Mouse (Mus musculus): ENCODE results near the gene Ube3c. TPM values are rescaled to one million over a fixed set of nuclear protein-coding genes. Genes with fewer than 3 reads are reported as not detected.
"Not testable (repeated sequence)": the region's sequence is repeated elsewhere in the genome, so short reads cannot be mapped to it uniquely, and the experiment has no call there.

Gene Ube3c
- polyA plus RNA-seq, 1 experiment from 2014 or later, result 36.2 TPM

DNA sequence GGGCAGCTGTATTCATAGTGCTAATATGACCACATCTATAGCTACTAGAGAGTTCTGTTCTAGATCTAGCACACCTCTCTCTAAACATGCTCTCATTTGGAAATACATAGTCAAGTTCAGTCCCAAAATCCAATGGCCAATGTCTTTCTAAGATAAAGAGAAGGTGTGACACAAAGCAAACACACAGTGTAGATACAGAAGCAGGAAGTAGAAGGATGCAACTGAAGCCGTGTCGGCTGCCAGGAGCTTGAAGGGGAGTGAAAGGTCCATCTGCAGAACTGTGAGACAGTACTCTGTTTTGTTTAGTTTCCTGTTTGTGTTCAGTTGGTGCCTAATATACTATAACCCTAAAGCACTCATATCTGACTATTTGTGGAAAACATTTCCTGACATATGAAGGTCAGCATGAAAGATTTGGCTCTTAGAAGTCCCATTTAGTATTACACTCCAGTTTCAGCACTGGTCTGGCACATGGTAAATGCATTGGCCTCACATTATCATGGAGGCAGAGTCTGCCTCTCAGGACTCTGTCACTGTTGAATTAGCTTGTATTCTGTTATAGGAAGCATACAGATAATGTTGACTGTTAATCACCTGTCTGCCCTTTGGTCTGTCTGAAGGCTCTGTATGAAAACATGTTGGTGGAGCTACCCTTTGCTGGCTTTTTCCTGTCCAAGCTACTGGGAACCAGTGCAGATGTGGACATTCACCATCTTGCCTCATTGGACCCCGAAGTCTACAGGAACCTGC, 88.7 kb downstream of the Ube3c start:
- Histone ChIP-seq H3K4me1 (ENCODE audit: control insufficient read depth, insufficient read depth, low read length) (no peaks in the 10 kb centered on the region), H3K4me3 (ENCODE audit: low read depth, low read length) (no peak overlapping the region), H3K9me3 (ENCODE audit: control insufficient read depth, low read length) (no peaks in the 10 kb centered on the region), H3K27me3 (ENCODE audit: control insufficient read depth, insufficient read depth, low read length) (no peaks in the 10 kb centered on the region), H3K36me3 (ENCODE audit: control insufficient read depth, insufficient read depth, low read length) (no peaks in the 10 kb centered on the region; the same call in 1 of the 2 replicates), H3K9ac (ENCODE audit: low read length) (no peak overlapping the region), H3K4me2 (no peak overlapping the region), H3K27ac (ENCODE audit: low read depth, low read length) (no peak overlapping the region)
- DNase-seq (ENCODE audit: low spot score, missing footprints) (no peak), ATAC-seq (ENCODE audit: low FRiP score) (no peak)
- 96% methylated on average over 3 of the region's 3 CpGs for WGBS

DNA sequence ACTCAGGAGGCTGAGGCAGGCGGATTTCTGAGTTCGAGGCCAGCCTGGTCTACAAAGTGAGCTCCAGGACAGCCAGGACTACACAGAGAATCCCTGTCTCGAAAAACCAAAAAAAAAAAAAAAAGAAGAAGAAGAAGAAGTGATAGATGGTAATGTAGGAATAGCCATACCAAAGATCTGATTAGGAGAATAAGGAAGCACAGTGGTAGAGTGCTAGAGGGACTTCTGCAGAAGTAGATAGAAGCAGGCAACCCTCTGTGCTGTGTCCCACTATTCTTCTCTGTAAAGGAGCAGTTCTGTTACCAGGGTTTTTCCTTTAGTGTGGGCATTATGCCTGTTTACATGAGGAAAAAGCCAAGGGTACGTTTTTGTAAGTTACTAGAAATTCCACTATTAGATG, 92.2 kb downstream of the Ube3c start:
- H3K4me1 ChIP-seq (ENCODE audit: control insufficient read depth, insufficient read depth, low read length); H3K4me3 ChIP-seq (ENCODE audit: low read depth, low read length); ATAC-seq (ENCODE audit: low FRiP score); H3K4me2 ChIP-seq; DNase-seq (ENCODE audit: low spot score, missing footprints); H3K36me3 ChIP-seq (ENCODE audit: control insufficient read depth, insufficient read depth, low read length); H3K27me3 ChIP-seq (ENCODE audit: control insufficient read depth, insufficient read depth, low read length); H3K9ac ChIP-seq (ENCODE audit: low read length); H3K9me3 ChIP-seq (ENCODE audit: control insufficient read depth, low read length); H3K27ac ChIP-seq (ENCODE audit: low read depth, low read length): not testable (repeated sequence)
- 90% methylated on average over 4 of the region's 4 CpGs for WGBS

DNA sequence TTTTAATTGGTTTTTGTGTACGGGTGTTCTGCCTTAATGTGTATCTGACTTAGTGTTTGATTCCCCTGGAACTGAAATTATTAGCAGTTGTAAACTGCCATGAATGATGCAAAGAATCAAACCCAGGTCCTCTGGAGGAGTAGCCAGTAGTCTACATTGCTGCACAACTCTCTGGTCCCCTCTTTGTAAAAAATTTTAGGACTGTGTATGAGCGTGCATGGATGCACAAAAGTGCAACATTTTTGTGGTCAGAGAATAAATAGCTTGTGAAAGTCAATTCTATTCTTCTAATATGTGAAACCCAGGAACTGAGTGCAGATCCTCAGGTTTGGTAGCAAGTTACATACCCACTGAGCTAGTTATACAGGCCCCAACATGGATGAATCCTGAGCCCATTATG, 96.3 kb downstream of the Ube3c start:
- H3K4me1 ChIP-seq (ENCODE audit: control insufficient read depth, insufficient read depth, low read length), result no peaks in the 10 kb centered on the region
- DNase-seq (ENCODE audit: low spot score, missing footprints) (peak; percentile 76), ATAC-seq (ENCODE audit: low FRiP score) (no peak)
- H3K9me3 ChIP-seq (ENCODE audit: control insufficient read depth, low read length), result no peaks in the 10 kb centered on the region
- no peak overlapping the region for H3K9ac ChIP-seq (ENCODE audit: low read length)
- H3K4me2 ChIP-seq, result no peak overlapping the region
- WGBS, result 94% methylated on average over 2 of the region's 2 CpGs
- no peaks in the 10 kb centered on the region for H3K27me3 ChIP-seq (ENCODE audit: control insufficient read depth, insufficient read depth, low read length)
- H3K36me3 ChIP-seq (ENCODE audit: control insufficient read depth, insufficient read depth, low read length), result peaks cover 7% of the 10 kb centered on the region; the same call in 1 of the 2 replicates
- H3K4me3 ChIP-seq (ENCODE audit: low read depth, low read length), result no peak overlapping the region
- H3K27ac ChIP-seq (ENCODE audit: low read depth, low read length), result no peak overlapping the region

DNA sequence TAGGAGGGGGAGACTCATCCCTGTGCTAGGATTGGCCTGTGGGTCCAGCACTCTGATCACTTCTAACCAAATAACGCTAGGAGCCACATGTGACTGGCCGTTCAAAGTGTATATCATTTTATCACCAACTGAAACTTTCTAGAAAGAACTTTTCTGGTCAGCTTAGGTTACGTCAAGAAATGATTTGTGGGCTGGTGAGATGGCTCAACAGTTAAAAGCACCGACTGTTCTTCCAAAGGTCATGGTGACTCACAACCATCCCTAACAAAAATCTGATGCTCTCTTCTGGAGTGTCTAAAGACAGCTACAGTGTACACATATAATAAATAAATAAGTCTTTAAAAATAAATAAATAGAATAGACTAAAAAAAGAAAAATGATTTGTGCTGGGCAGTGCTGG, 103.5 kb downstream of the Ube3c start:
- no peak for DNase-seq (ENCODE audit: low spot score, missing footprints)
- ATAC-seq (ENCODE audit: low FRiP score), result no peak
- H3K4me1 ChIP-seq (ENCODE audit: control insufficient read depth, insufficient read depth, low read length), result no peaks in the 10 kb centered on the region
- H3K36me3 ChIP-seq (ENCODE audit: control insufficient read depth, insufficient read depth, low read length), result peaks cover 10% of the 10 kb centered on the region
- H3K27me3 ChIP-seq (ENCODE audit: control insufficient read depth, insufficient read depth, low read length), result no peaks in the 10 kb centered on the region
- no peak overlapping the region for H3K4me2 ChIP-seq
- H3K4me3 ChIP-seq (ENCODE audit: low read depth, low read length), result no peak overlapping the region
- 94% methylated on average over 4 of the region's 4 CpGs for WGBS
- H3K27ac ChIP-seq (ENCODE audit: low read depth, low read length), result no peak overlapping the region
- no peaks in the 10 kb centered on the region for H3K9me3 ChIP-seq (ENCODE audit: control insufficient read depth, low read length)
- H3K9ac ChIP-seq (ENCODE audit: low read length), result no peak overlapping the region

DNA sequence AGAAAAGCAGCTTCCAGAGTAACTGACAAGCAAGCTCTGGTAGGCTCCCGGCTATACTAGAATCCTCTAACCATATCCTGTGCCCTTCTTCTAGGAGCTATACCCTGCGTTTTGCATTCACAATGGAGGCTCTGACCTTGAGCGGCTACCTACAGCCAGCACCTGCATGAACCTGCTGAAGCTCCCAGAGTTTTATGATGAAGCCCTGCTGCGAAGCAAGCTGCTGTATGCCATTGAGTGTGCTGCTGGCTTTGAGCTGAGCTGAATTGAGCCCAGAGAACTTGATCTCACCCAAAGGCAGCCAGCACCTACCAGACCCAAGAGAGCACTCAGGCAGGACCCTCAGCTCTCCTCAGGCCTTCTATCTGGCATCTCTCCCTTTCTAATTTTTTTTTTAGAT, 105.3 kb downstream of the Ube3c start:
- H3K27ac ChIP-seq (ENCODE audit: low read depth, low read length), result no peak overlapping the region
- H3K9me3 ChIP-seq (ENCODE audit: control insufficient read depth, low read length), result no peaks in the 10 kb centered on the region
- H3K9ac ChIP-seq (ENCODE audit: low read length), result no peak overlapping the region
- no peak overlapping the region for H3K4me2 ChIP-seq
- 95% methylated on average over 4 of the region's 4 CpGs for WGBS
- H3K4me1 ChIP-seq (ENCODE audit: control insufficient read depth, insufficient read depth, low read length), result no peaks in the 10 kb centered on the region
- H3K27me3 ChIP-seq (ENCODE audit: control insufficient read depth, insufficient read depth, low read length), result no peaks in the 10 kb centered on the region
- ATAC-seq (ENCODE audit: low FRiP score) (no peak), DNase-seq (ENCODE audit: low spot score, missing footprints) (no peak)
- no peak overlapping the region for H3K4me3 ChIP-seq (ENCODE audit: low read depth, low read length)
- H3K36me3 ChIP-seq (ENCODE audit: control insufficient read depth, insufficient read depth, low read length), result peaks cover 6% of the 10 kb centered on the region

DNA sequence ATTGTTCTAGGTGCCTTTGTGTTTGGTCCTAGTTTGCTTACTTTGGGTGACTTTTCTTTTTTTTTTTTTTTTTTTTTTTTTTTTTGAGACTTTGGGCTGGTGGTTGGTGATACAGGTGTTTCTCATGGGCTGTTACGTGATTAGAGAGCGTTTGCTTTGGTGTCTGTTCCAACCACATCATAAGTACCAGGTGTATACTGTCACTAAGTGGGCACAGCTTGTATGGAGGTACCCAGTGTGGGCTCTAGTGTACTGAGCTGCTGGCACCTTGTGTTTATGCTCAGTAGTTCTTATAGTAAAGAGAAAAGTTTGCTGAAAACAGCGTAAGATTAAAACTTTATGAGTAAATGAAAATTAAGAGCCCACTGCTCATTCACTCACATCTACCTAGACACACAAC, 107.4 kb downstream of the Ube3c start:
- no peak overlapping the region for H3K4me2 ChIP-seq
- no peak overlapping the region for H3K4me3 ChIP-seq (ENCODE audit: low read depth, low read length)
- H3K27ac ChIP-seq (ENCODE audit: low read depth, low read length), result no peak overlapping the region
- H3K9ac ChIP-seq (ENCODE audit: low read length), result no peak overlapping the region
- 94% methylated on average over 3 of the region's 3 CpGs for WGBS
- no peaks in the 10 kb centered on the region for H3K27me3 ChIP-seq (ENCODE audit: control insufficient read depth, insufficient read depth, low read length)
- H3K4me1 ChIP-seq (ENCODE audit: control insufficient read depth, insufficient read depth, low read length), result no peaks in the 10 kb centered on the region
- peaks cover 3% of the 10 kb centered on the region; the same call in 1 of the 2 replicates for H3K36me3 ChIP-seq (ENCODE audit: control insufficient read depth, insufficient read depth, low read length)
- no peak for DNase-seq (ENCODE audit: low spot score, missing footprints)
- no peaks in the 10 kb centered on the region for H3K9me3 ChIP-seq (ENCODE audit: control insufficient read depth, low read length)
- ATAC-seq (ENCODE audit: low FRiP score), result no peak

DNA sequence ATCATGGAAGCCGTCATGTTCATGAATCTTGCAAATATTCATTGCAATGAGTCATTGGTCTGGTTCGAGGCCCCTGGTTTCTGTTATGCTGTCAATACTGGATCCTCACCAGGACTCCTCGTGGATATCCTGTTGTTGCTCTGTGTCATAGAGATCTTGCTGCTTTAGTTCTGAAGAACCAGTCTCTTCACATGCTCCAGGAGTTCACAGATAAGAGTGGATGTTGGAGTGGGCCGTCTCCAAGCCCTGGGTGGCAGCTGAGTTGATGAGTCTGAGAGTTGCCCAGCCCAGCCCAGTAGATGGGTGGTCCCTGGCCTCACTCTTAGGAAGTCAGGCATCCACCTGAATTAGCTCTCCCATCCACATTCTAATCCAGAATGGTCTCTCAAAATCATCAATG, 116.0 kb downstream of the Ube3c start:
- H3K9ac ChIP-seq (ENCODE audit: low read length), result no peak overlapping the region
- no peaks in the 10 kb centered on the region for H3K4me1 ChIP-seq (ENCODE audit: control insufficient read depth, insufficient read depth, low read length)
- no peak for ATAC-seq (ENCODE audit: low FRiP score)
- no peak overlapping the region for H3K27ac ChIP-seq (ENCODE audit: low read depth, low read length)
- H3K36me3 ChIP-seq (ENCODE audit: control insufficient read depth, insufficient read depth, low read length), result no peaks in the 10 kb centered on the region
- WGBS, result 94% methylated on average over 4 of the region's 4 CpGs
- no peaks in the 10 kb centered on the region for H3K27me3 ChIP-seq (ENCODE audit: control insufficient read depth, insufficient read depth, low read length)
- no peaks in the 10 kb centered on the region for H3K9me3 ChIP-seq (ENCODE audit: control insufficient read depth, low read length)
- no peak for DNase-seq (ENCODE audit: low spot score, missing footprints)
- H3K4me2 ChIP-seq, result no peak overlapping the region
- no peak overlapping the region for H3K4me3 ChIP-seq (ENCODE audit: low read depth, low read length)

DNA sequence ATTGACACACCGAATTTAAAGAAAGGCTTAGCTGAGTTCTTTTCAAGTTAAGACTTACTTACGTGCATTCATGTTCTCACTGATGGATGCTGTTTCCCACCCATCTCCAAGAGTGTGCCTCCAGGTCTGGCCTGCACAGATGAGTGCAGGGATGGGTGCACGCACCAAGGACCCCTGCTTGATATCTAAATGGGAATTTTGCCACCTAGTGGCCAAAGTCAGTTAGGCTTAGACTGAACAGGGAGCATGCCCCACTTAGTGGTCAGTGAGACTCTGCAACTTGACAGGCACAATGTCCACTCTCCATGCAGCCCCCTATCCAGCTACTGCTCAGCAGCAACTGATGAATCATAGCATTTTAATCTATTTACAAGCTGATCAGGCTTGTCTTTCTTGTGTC, 118.6 kb downstream of the Ube3c start:
- H3K27ac ChIP-seq (ENCODE audit: low read depth, low read length), result no peak overlapping the region
- DNase-seq (ENCODE audit: low spot score, missing footprints) (peak; percentile 94), ATAC-seq (ENCODE audit: low FRiP score) (peak; percentile 57; the same call in 1 of the 2 replicates)
- no peak overlapping the region for H3K4me3 ChIP-seq (ENCODE audit: low read depth, low read length)
- H3K36me3 ChIP-seq (ENCODE audit: control insufficient read depth, insufficient read depth, low read length), result no peaks in the 10 kb centered on the region
- no peaks in the 10 kb centered on the region for H3K4me1 ChIP-seq (ENCODE audit: control insufficient read depth, insufficient read depth, low read length)
- 60% methylated on average over 3 of the region's 3 CpGs for WGBS
- H3K4me2 ChIP-seq, result no peak overlapping the region
- no peaks in the 10 kb centered on the region for H3K9me3 ChIP-seq (ENCODE audit: control insufficient read depth, low read length)
- no peak overlapping the region for H3K9ac ChIP-seq (ENCODE audit: low read length)
- no peaks in the 10 kb centered on the region for H3K27me3 ChIP-seq (ENCODE audit: control insufficient read depth, insufficient read depth, low read length)

DNA sequence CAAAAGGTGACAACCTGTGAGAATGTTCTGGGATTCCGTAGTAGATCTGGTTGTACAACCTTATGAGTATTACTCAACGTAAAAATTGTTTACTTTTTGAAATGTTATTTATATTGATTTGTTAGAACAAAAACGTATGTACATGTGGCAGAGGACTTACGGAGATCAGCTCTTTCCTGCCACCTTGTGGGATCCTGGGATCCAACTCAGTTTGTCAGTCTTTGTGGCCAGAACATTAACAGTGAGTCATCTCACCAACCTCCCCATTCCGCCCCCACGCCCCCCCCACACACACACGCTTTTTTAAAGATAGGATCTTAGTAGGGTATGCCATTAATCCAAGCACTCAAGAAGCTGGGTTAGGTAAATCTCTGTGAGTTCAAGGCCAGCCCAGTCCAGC, 119.3 kb downstream of the Ube3c start:
- no peak overlapping the region for H3K27ac ChIP-seq (ENCODE audit: low read depth, low read length)
- H3K4me2 ChIP-seq, result no peak overlapping the region
- H3K4me1 ChIP-seq (ENCODE audit: control insufficient read depth, insufficient read depth, low read length), result no peaks in the 10 kb centered on the region
- no peak for DNase-seq (ENCODE audit: low spot score, missing footprints)
- H3K27me3 ChIP-seq (ENCODE audit: control insufficient read depth, insufficient read depth, low read length), result no peaks in the 10 kb centered on the region
- H3K4me3 ChIP-seq (ENCODE audit: low read depth, low read length), result no peak overlapping the region
- H3K9me3 ChIP-seq (ENCODE audit: control insufficient read depth, low read length), result no peaks in the 10 kb centered on the region
- 73% methylated on average over 7 of the region's 7 CpGs for WGBS
- ATAC-seq (ENCODE audit: low FRiP score), result no peak
- no peaks in the 10 kb centered on the region for H3K36me3 ChIP-seq (ENCODE audit: control insufficient read depth, insufficient read depth, low read length)
- no peak overlapping the region for H3K9ac ChIP-seq (ENCODE audit: low read length)

All from midbrain, embryonic 11.5 days (tissue).